Mouse (Mus musculus): ENCODE data around the gene Commd1. TPM values are rescaled to one million over a fixed set of nuclear protein-coding genes. Genes with fewer than 3 reads are reported as not detected.

Commd1 gene
- polyA plus RNA-seq, 1 experiment from 2014 or later = 282 TPM

DNA sequence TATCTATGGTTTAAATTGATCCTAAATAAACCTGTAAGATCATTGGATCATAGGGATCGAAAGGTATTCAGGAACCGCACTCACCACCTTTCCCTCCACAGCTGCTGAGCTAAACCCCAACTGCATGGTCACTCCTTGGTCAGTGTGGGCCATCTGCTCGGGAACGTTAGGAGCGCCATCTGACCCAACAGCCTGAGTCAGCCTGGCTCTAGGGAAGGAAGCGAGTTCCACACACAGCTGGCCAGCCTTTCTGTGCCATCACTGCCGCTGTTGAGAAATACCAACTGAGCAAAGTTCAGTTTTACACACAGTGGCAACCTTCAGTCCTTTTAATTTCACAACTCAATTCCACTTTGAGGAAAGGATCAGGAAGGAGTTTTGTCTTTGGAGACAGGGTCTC lies 90.3 kb downstream of the Commd1 start:
- H3K4me3 ChIP-seq (replicated peaks; ENCODE audit: low read length) = no peak overlapping the region
- no peak for ATAC-seq (ENCODE audit: low FRiP score)
- WGBS = 92% methylated on average over 7 of the region's 7 CpGs

DNA sequence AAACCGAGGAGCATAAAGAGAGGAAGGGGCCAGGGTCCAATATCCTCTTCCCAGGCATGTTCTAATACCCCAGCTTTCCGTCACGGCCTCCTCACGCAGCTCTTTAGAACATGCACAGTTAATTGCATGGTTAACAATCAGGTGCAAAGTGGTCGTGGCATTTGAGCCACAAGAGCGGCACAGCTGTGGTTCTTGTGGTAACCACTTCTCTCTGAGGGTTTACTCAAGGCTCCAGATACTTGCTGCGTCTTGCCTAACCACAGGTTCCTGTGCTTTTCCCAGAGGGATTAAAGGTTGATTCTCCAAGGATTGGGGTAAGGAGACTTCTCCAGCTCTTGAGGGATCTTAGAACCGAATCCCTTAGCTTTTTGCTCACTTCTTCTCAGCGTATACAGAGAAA lies 90.9 kb downstream of the Commd1 start:
- Histone ChIP-seq H3K9me3 (ENCODE audit: control insufficient read depth, low read length) (no peaks in the 10 kb centered on the region), H3K4me2 (replicated peaks) (no peak overlapping the region), H3K9ac (no peak overlapping the region), H3K27me3 (ENCODE audit: control insufficient read depth, insufficient read depth, low read length) (no peaks in the 10 kb centered on the region), H3K36me3 (replicated peaks; ENCODE audit: control insufficient read depth, insufficient read depth) (no peaks in the 10 kb centered on the region), H3K4me3 (replicated peaks; ENCODE audit: low read length) (no peak overlapping the region), H3K27ac (no peak overlapping the region), H3K4me1 (replicated peaks; ENCODE audit: control insufficient read depth, insufficient read depth, low read length) (no peaks in the 10 kb centered on the region)
- no peak for DNase-seq (ENCODE audit: low spot score)
- ATAC-seq (ENCODE audit: low FRiP score) = no peak
- WGBS = 80% methylated on average over 9 of the region's 9 CpGs

More for the DNA sequence above, 90.3 kb downstream of the Commd1 start:
- no peak overlapping the region for H3K4me2 ChIP-seq (replicated peaks)
- no peak overlapping the region for H3K27ac ChIP-seq
- no peaks in the 10 kb centered on the region for H3K4me1 ChIP-seq (replicated peaks; ENCODE audit: control insufficient read depth, insufficient read depth, low read length)
- no peak for DNase-seq (ENCODE audit: low spot score)
- no peaks in the 10 kb centered on the region for H3K36me3 ChIP-seq (replicated peaks; ENCODE audit: control insufficient read depth, insufficient read depth)
- no peak overlapping the region for H3K9ac ChIP-seq
- H3K9me3 ChIP-seq (ENCODE audit: control insufficient read depth, low read length) = no peaks in the 10 kb centered on the region
- H3K27me3 ChIP-seq (ENCODE audit: control insufficient read depth, insufficient read depth, low read length) = no peaks in the 10 kb centered on the region

DNA sequence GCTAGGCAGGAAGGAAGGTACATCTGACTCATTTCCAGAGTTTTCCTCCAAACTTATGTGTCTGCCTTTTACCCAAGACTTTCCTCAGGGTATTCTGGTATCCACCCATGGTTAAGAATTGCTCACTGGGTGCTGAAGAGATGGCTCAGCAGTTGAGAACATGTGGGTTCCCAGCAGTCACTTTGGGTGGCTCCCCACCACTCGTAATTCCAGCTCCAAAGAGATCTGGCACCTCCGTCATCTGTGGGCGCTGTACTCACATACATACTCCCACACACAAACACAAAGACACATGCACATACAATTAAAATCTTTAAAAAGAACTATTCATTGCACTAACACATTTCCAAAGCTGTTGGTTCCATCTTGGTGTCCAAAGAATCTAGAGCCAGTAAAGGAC lies 93.0 kb downstream of the Commd1 start:
- Histone ChIP-seq H3K9ac (no peak overlapping the region), H3K4me1 (replicated peaks; ENCODE audit: control insufficient read depth, insufficient read depth, low read length) (no peaks in the 10 kb centered on the region), H3K4me3 (replicated peaks; ENCODE audit: low read length) (no peak overlapping the region), H3K4me2 (replicated peaks) (no peak overlapping the region), H3K27ac (no peak overlapping the region), H3K36me3 (replicated peaks; ENCODE audit: control insufficient read depth, insufficient read depth) (no peaks in the 10 kb centered on the region), H3K9me3 (ENCODE audit: control insufficient read depth, low read length) (no peaks in the 10 kb centered on the region), H3K27me3 (ENCODE audit: control insufficient read depth, insufficient read depth, low read length) (no peaks in the 10 kb centered on the region)
- DNase-seq (ENCODE audit: low spot score) (no peak), ATAC-seq (ENCODE audit: low FRiP score) (no peak)
- WGBS = 96% methylated on average over 3 of the region's 3 CpGs

DNA sequence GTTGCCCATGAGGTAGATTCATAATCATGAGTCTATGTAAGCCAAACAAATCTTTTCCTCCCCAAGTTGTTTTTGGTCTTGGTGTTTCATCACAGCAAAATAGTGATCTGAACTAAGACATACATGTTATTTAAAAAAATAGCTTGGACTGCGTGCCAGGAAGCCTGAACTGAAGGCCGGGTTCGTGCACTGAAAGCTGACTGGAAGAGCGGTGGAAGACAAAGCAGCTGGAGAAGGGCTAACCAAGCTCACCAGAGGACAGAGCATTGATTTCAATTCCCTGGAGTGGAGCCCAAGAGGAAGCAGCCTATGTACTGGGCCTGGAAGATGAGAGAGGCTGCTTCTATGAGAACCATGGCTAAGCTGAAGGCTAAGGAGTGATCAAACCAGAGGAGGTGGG lies 95.2 kb downstream of the Commd1 start:
- Histone ChIP-seq H3K27ac (no peak overlapping the region), H3K4me2 (replicated peaks) (no peak overlapping the region), H3K4me3 (replicated peaks; ENCODE audit: low read length) (no peak overlapping the region), H3K27me3 (ENCODE audit: control insufficient read depth, insufficient read depth, low read length) (no peaks in the 10 kb centered on the region), H3K36me3 (replicated peaks; ENCODE audit: control insufficient read depth, insufficient read depth) (no peaks in the 10 kb centered on the region), H3K9ac (no peak overlapping the region), H3K4me1 (replicated peaks; ENCODE audit: control insufficient read depth, insufficient read depth, low read length) (no peaks in the 10 kb centered on the region), H3K9me3 (ENCODE audit: control insufficient read depth, low read length) (no peaks in the 10 kb centered on the region)
- ATAC-seq (ENCODE audit: low FRiP score) = no peak
- DNase-seq (ENCODE audit: low spot score) = no peak
- WGBS = 85% methylated on average over 4 of the region's 4 CpGs

DNA sequence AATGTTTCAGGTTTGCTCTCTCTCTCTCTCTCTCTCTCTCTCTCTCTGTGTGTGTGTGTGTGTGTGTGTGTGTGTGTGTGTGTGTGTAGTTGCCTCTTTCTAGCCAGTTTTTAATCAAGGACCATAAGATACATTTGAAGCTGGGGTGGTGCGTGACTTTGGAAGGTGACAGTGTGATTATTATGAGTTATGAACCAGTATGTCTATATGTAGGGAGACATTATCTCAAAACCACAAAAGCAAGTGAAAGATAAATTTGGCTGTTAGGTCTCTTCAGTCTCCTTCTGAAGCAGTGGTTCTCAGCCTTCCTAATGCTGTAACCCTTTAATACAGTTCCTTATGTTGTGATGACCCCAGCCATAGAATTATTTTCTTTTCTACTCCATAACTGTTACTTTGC lies 96.8 kb downstream of the Commd1 start:
- Histone ChIP-seq H3K9ac (no peak overlapping the region), H3K4me1 (replicated peaks; ENCODE audit: control insufficient read depth, insufficient read depth, low read length) (no peaks in the 10 kb centered on the region), H3K27ac (no peak overlapping the region), H3K36me3 (replicated peaks; ENCODE audit: control insufficient read depth, insufficient read depth) (no peaks in the 10 kb centered on the region), H3K9me3 (ENCODE audit: control insufficient read depth, low read length) (no peaks in the 10 kb centered on the region), H3K4me2 (replicated peaks) (no peak overlapping the region), H3K27me3 (ENCODE audit: control insufficient read depth, insufficient read depth, low read length) (no peaks in the 10 kb centered on the region), H3K4me3 (replicated peaks; ENCODE audit: low read length) (no peak overlapping the region)
- no peak for ATAC-seq (ENCODE audit: low FRiP score)
- 97% methylated on average over 1 of the region's 1 CpGs for WGBS
- DNase-seq (ENCODE audit: low spot score) = no peak

DNA sequence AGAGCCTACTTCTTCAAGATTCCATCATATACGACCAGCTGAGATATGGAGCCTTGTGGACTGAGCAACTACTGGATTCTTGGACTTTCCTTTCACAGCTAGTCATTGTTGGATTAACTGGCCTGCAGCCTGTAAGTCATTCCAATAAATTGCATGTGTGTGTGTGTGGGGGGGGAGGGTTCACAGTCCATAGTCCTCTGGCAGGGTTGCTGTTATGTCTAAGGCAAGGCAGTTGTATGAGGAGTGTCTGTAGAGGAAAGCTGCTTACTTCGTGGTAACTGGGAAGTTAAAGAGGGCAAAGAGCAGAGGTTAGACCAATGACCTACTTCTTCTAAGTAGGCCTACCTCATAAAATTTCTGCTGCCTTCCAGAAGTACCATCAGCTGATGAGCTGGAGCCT lies 98.5 kb downstream of the Commd1 start:
- H3K36me3 ChIP-seq (replicated peaks; ENCODE audit: control insufficient read depth, insufficient read depth) = no peaks in the 10 kb centered on the region
- no peak overlapping the region for H3K9ac ChIP-seq
- ATAC-seq (ENCODE audit: low FRiP score) (no peak), DNase-seq (ENCODE audit: low spot score) (no peak)
- H3K9me3 ChIP-seq (ENCODE audit: control insufficient read depth, low read length) = no peaks in the 10 kb centered on the region
- no peak overlapping the region for H3K27ac ChIP-seq
- H3K4me1 ChIP-seq (replicated peaks; ENCODE audit: control insufficient read depth, insufficient read depth, low read length) = no peaks in the 10 kb centered on the region
- no peak overlapping the region for H3K4me3 ChIP-seq (replicated peaks; ENCODE audit: low read length)
- no peak overlapping the region for H3K4me2 ChIP-seq (replicated peaks)
- WGBS = 88% methylated on average over 2 of the region's 2 CpGs
- no peaks in the 10 kb centered on the region for H3K27me3 ChIP-seq (ENCODE audit: control insufficient read depth, insufficient read depth, low read length)

DNA sequence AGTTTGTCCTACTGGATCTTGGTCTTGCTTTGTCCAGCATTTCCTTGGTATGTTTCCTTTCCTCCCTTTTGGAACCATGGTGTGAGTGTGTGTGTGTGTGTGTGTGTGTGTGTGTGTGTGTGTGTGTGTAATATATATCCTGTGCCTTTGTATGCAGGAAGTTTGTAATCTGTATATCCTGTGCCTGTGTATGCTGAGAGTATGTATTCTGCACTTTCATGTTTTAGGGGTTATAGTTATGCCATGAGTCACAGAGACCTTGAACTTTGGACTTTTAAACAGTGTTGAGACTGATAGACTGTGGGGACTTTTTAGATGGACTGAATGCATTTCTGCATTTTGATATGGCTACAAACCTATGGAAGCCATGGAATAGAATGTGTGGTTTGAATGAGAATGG lies 99.3 kb downstream of the Commd1 start:
- Histone ChIP-seq H3K36me3 (replicated peaks; ENCODE audit: control insufficient read depth, insufficient read depth) (no peaks in the 10 kb centered on the region), H3K9ac (no peak overlapping the region), H3K27ac (no peak overlapping the region), H3K27me3 (ENCODE audit: control insufficient read depth, insufficient read depth, low read length) (no peaks in the 10 kb centered on the region), H3K9me3 (ENCODE audit: control insufficient read depth, low read length) (no peaks in the 10 kb centered on the region), H3K4me1 (replicated peaks; ENCODE audit: control insufficient read depth, insufficient read depth, low read length) (no peaks in the 10 kb centered on the region), H3K4me3 (replicated peaks; ENCODE audit: low read length) (no peak overlapping the region), H3K4me2 (replicated peaks) (no peak overlapping the region)
- no peak for DNase-seq (ENCODE audit: low spot score)
- ATAC-seq (ENCODE audit: low FRiP score) = no peak

DNA sequence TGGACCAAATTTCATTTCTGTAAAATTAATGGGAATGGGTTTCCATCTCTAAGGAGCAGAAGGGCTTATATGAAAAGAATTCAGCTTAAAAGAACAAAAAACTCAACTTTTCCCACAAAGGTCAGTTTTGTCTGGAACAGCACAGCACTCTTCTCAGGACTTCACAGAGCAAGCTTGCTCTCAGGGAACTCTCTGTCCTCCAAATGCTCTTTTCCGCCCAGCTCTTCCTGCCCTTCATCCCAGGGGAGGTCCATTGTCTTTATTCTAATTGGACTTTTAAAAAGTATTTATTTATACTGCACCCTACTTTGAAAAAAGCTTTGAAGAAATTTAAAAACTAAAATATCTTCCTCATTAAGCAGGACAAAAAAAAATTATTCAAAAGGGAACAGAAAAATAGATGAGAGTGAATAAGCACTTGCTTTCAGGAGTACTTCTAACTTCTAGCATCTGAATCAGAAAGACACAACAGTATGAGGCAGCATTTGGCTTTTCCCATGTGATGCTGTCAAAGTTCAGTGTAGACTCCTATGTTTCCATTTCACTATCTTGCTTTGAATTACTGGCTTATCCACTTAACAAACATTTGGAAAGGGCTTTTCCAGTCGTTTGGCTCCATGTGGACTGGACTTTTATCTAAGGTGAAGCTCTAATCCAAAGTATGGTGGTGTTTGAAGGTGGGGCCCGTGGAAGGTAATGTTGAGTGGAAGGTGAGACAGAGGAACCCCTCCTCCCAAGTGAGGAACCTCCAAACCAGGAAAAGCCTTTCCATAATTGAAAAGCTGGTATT lies 101.6 kb downstream of the Commd1 start:
- no peak overlapping the region for H3K4me2 ChIP-seq (replicated peaks)
- no peak overlapping the region for H3K4me3 ChIP-seq (replicated peaks; ENCODE audit: low read length)
- DNase-seq (ENCODE audit: low spot score) (no peak), ATAC-seq (ENCODE audit: low FRiP score) (no peak)
- WGBS = 76% methylated on average over 3 of the region's 3 CpGs
- 0 out of 2 replicates have a peak, but pooled peaks cover under 1% of the 10 kb centered on the region for H3K4me1 ChIP-seq (replicated peaks; ENCODE audit: control insufficient read depth, insufficient read depth, low read length)
- H3K36me3 ChIP-seq (replicated peaks; ENCODE audit: control insufficient read depth, insufficient read depth) = no peaks in the 10 kb centered on the region
- no peaks in the 10 kb centered on the region for H3K9me3 ChIP-seq (ENCODE audit: control insufficient read depth, low read length)
- H3K9ac ChIP-seq = no peak overlapping the region
- no peaks in the 10 kb centered on the region for H3K27me3 ChIP-seq (ENCODE audit: control insufficient read depth, insufficient read depth, low read length)
- H3K27ac ChIP-seq = no peak overlapping the region

DNA sequence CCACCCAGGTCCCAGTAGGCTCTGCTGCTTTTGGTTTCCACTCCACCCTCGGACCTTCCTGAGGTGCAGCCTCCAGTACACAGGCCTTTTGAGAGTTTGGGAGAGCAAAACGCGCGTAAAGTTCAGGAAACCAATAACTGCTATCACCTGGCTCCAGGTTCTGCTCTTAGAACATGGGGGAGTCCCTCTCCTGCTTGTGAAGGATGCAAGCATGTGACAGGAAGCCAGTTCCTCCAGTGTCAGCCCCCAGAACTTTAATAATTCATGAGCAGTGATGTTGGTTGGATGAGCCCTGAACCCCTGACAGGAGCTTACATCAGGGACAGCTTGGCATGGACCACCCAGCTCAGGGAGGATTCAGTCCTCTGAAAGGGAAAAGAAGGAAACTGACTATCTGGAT lies 102.5 kb downstream of the Commd1 start:
- no peak for ATAC-seq (ENCODE audit: low FRiP score)

More for the DNA sequence above, 102.5 kb downstream of the Commd1 start:
- no peak for DNase-seq (ENCODE audit: low spot score)
- H3K36me3 ChIP-seq (replicated peaks; ENCODE audit: control insufficient read depth, insufficient read depth) = no peaks in the 10 kb centered on the region
- H3K9ac ChIP-seq = no peak overlapping the region
- H3K4me3 ChIP-seq (replicated peaks; ENCODE audit: low read length) = no peak overlapping the region
- no peaks in the 10 kb centered on the region for H3K27me3 ChIP-seq (ENCODE audit: control insufficient read depth, insufficient read depth, low read length)
- peaks cover 10% of the 10 kb centered on the region; the same call in 1 of the 2 replicates for H3K4me1 ChIP-seq (replicated peaks; ENCODE audit: control insufficient read depth, insufficient read depth, low read length)
- no peak overlapping the region for H3K4me2 ChIP-seq (replicated peaks)
- no peaks in the 10 kb centered on the region for H3K9me3 ChIP-seq (ENCODE audit: control insufficient read depth, low read length)
- no peak overlapping the region for H3K27ac ChIP-seq
- WGBS = 90% methylated on average over 4 of the region's 4 CpGs

All from hindbrain, embryonic 14.5 days (tissue).